Mouse (Mus musculus) intestine, embryonic 16.5 days (tissue): ENCODE results near the gene Gm3285. TPM values are rescaled to one million over a fixed set of nuclear protein-coding genes. Genes with fewer than 3 reads are reported as not detected.
A peak's percentile ranks its signal among the peaks of the same experiment; 100 is the strongest.

ENCODE experiments used
- ATAC-seq: fragments of 200-750 bp; cut with Nextera tagmentation; 2 replicates; pipeline ENCODE4 v1.8.0; 2017; ENCODE audit warnings: moderate TSS enrichment, moderate library complexity
- H3K27ac ChIP-seq: fragments of 300-500 bp; sonication (generic); 2 replicates; pipeline ENCODE4 v1.5.1; 2014; ENCODE audit warnings: mild to moderate bottlenecking, low read length
- H3K27me3 ChIP-seq: fragments of 300-500 bp; sonication (generic); replicated peaks from 2 replicates; pipeline ENCODE4 v1.6.1; 2014; ENCODE audit warnings: low read length, control low read depth, mixed read lengths; ENCODE audit not compliant: control insufficient read depth, insufficient read depth
- H3K36me3 ChIP-seq: fragments of 300-500 bp; sonication (generic); 2 replicates; pipeline ENCODE4 v1.6.1; 2014; ENCODE audit warnings: low read length, control low read depth; ENCODE audit not compliant: control insufficient read depth, insufficient read depth
- H3K4me1 ChIP-seq: fragments of 300-500 bp; sonication (generic); 2 replicates; pipeline ENCODE4 v1.6.1; 2014; ENCODE audit warnings: low read length, control low read depth, mixed read lengths; ENCODE audit not compliant: control insufficient read depth, insufficient read depth
- H3K4me2 ChIP-seq: fragments of 300-500 bp; sonication (generic); 2 replicates; pipeline ENCODE4 v1.6.1; 2014; ENCODE audit warnings: low read depth, low read length, control low read depth
- H3K4me3 ChIP-seq: fragments of 300-500 bp; sonication (generic); 2 replicates; pipeline ENCODE4 v1.5.1; 2014; ENCODE audit warnings: mild to moderate bottlenecking, low read length
- H3K9ac ChIP-seq: fragments of 300-500 bp; sonication (generic); 2 replicates; pipeline ENCODE4 v1.6.1; 2014; ENCODE audit warnings: low read depth, low read length
- H3K9me3 ChIP-seq: fragments of 300-500 bp; sonication (generic); 2 replicates; pipeline ENCODE4 v1.6.1; 2016; ENCODE audit warnings: low read length, control low read depth; ENCODE audit not compliant: control insufficient read depth
- WGBS: fragments of 180-500 bp; shearing (Covaris S2); extraction: QIAGEN DNeasy Blood & Tissue Kit; methylation state at CpG from one replicate; pipeline ENCODE4 v1.1.7; 2014; 5-methylcytosine and 5-hydroxymethylcytosine counted together
- polyA plus RNA-seq: library from polyadenylated mRNA; unstranded; fragments of >200 nt; fragmentation: Nextera tagmentation; extraction: Ambion mirVana; gene quantifications from 2 replicates; pipeline ENCODE4 v1.2.1, GENCODE M21; 2015

Gm3285 gene
- polyA plus RNA-seq, 1 experiment from 2014 or later, result not detected

DNA sequence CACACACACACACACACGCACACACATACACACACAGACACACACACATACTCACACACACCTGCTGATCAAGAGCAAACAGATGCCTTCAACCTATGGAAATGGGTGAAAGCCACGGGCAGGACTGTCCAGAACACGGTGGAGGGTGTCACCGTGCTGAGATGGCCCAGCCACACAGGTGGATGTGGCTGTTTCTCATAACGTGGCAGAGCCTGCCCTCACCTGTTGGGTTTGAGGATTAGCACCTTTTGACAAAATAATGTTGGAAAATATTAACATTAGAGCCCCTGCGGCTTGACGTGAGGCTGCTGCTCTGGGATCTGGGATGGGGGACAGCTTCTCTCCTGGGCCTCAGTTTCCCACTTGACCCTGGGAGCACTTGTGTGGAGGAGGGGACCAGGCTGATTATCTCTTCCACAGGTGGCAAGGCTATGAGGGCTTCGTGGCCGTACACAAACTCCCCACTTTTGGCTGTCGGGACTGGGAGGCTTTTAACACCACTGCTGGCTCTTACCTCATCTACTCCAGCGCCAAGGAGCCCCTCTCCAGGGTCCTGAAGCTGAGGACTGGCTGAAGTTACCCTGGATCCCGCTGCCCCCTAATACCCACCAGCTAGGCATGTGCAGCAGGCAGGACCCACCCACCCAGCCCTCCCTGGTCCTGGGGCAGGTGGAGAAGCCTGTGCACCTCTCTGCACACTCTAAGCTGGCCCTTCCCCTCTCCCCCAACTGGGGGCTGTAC lies 24.4 kb downstream of the Gm3285 start:
- Histone ChIP-seq H3K4me3 (no peak overlapping the region), H3K9ac (no peak overlapping the region), H3K36me3 (no peaks in the 10 kb centered on the region), H3K9me3 (no peaks in the 10 kb centered on the region), H3K27ac (no peak overlapping the region), H3K27me3 (no peaks in the 10 kb centered on the region), H3K4me2 (no peak overlapping the region), H3K4me1 (no peaks in the 10 kb centered on the region)
- 47% methylated on average over 12 of the region's 12 CpGs for WGBS
- no peak for ATAC-seq

DNA sequence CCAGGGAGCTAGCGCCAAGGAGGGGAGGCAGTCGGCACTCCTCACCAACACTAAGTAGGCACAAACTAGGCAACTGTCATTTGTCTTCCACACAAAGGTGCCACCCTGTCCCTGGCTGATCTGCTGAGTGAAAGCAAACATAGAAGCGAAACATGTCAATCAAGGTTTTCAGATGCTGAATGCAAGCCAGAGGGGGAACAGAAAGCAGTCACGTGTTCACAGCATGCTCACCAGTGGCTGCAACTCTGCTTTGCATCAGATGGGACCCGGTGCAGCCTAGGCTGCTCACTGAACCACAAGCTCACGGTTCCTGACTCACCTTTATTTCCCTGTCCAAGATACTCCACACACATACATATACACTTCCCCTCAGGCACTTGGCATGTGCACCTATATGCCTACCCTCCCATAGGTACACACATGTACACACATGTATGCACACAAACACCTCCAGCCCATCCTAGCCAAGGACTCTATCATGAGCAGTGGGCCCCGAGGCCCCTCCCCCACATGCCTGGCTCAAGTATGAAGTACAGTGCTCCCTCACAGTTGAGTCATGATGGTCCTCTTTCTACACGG lies 29.3 kb downstream of the Gm3285 start:
- no peak overlapping the region for H3K9ac ChIP-seq
- no peaks in the 10 kb centered on the region for H3K36me3 ChIP-seq
- no peaks in the 10 kb centered on the region for H3K9me3 ChIP-seq
- ATAC-seq, result no peak
- no peak overlapping the region for H3K27ac ChIP-seq
- 80% methylated on average over 8 of the region's 8 CpGs for WGBS
- H3K27me3 ChIP-seq, result no peaks in the 10 kb centered on the region
- no peaks in the 10 kb centered on the region for H3K4me1 ChIP-seq
- no peak overlapping the region for H3K4me3 ChIP-seq
- no peak overlapping the region for H3K4me2 ChIP-seq

DNA sequence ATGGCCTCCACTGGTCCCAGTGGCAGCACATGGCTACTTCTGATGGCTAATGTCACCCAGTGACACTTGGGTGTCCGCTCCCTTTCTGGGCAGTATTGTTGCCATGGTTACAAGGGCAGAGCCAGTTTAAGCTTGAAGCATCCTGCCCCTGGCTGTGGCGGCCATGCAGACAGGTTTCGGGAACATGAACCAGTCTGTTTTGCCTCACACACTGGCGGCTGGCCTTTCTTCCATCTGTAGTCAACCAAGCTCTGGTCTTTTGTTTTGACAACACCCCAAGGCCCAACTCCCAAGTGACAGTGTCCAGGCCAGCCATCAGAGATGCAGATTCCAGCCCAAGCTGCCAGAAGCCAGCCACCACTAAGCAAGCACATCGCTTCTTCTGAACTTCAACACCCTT lies 33.8 kb downstream of the Gm3285 start:
- Histone ChIP-seq H3K4me2 (no peak overlapping the region), H3K4me1 (no peaks in the 10 kb centered on the region), H3K4me3 (no peak overlapping the region), H3K9me3 (no peaks in the 10 kb centered on the region), H3K27ac (no peak overlapping the region), H3K9ac (no peak overlapping the region), H3K27me3 (no peaks in the 10 kb centered on the region), H3K36me3 (no peaks in the 10 kb centered on the region)
- no peak for ATAC-seq
- 47% methylated on average over 5 of the region's 5 CpGs for WGBS

DNA sequence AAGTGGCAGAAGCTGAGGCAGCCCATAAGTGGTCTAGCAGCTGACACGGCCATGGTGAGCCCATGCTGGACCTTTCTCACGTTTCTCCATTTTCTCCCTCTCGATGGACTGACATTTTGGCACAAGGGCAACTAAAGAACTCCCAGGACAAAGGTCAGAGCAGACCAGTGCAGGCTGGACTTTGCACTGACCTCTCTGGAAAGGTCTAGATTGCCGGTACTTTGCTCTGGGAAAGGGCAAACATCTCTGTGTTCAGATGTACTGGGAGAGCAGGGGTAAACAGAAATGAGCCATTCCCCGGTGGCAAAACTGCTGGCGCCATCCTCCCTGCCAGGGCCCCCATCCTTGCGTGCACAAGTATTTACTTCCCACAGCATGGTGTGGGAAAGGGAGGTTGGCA lies 38.4 kb downstream of the Gm3285 start:
- Histone ChIP-seq H3K36me3 (no peaks in the 10 kb centered on the region), H3K4me3 (no peak overlapping the region), H3K27ac (no peak overlapping the region), H3K27me3 (no peaks in the 10 kb centered on the region), H3K9me3 (no peaks in the 10 kb centered on the region), H3K9ac (no peak overlapping the region), H3K4me1 (peaks cover 6% of the 10 kb centered on the region; the same call in 1 of the 2 replicates), H3K4me2 (no peak overlapping the region)
- WGBS, result 67% methylated on average over 7 of the region's 7 CpGs
- ATAC-seq, result no peak

DNA sequence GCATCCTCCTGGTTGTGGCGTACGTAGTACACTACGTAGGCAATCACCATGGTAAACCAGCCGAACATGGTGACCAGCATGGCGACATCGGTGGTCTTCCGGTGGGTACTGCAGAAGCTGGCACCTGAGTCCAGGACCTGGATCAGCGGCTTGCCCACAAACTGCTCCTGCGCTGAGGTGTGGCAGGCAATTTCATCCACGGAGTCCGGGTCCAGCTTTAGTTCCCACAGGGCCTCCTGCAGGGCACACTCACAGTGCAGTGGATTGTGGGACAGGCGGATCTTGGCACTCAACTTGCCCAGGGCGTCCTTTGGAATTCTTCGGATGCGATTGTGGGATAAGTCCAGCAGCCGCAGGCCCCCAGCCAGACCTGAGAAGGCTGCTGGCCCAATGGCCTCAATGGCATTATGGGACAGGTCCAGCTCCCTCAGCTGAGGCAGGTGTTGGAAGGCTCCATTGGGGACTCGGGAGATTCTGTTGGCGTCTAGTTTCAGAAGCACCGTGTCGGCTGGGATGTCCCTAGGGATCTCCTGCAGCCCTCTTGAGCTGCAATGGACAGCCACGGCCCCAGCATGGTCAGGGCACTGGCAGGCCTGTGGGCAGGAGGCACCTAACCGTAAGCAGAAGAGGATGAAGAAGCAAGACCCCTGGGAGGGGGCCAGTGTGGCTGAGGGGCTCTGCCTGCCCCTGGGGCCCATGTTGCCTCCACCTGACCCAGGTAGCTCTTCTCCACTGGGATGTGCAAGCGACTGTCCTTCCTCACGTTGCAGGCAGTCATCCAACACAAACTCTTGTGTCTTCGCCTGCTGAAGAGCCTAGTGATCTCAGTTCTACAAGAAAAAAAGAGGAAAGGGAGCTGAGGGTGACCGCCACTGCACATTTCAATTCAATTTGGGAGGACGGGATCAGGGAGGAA lies 39.4 kb downstream of the Gm3285 start:
- peak overlapping the region; percentile 95; the same call in 1 of the 2 replicates for H3K4me2 ChIP-seq
- no peaks in the 10 kb centered on the region for H3K9me3 ChIP-seq
- 85% methylated on average over 27 of the region's 27 CpGs for WGBS
- no peak overlapping the region for H3K27ac ChIP-seq
- H3K4me1 ChIP-seq, result peaks cover 6% of the 10 kb centered on the region; the same call in 1 of the 2 replicates
- no peaks in the 10 kb centered on the region for H3K36me3 ChIP-seq
- 0 out of 2 replicates have a peak overlapping the region, but pooled peaks have one; percentile 73 for H3K9ac ChIP-seq
- peak overlapping the region; percentile 62 for H3K4me3 ChIP-seq
- ATAC-seq, result no peak
- no peaks in the 10 kb centered on the region for H3K27me3 ChIP-seq

DNA sequence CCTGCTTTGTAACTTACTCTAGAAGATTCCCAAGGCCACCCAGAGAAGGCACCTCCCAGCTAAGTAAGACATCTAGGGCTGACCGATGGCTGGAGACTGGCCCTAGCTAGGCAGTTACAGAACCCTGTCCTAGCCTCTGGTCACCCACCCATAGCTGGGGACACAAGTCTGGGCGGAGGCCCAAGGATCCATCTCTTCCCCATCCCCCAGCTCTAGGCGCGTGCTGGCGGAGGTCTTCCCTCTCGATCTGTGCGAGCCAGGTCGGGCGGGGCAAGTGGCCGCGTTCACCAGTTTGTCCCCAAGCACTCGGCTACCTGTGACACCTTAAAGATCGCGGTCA lies 40.1 kb downstream of the Gm3285 start:
- Histone ChIP-seq H3K4me3 (peak overlapping the region; percentile 62), H3K27me3 (no peaks in the 10 kb centered on the region), H3K4me1 (peaks cover 6% of the 10 kb centered on the region; the same call in 1 of the 2 replicates), H3K36me3 (no peaks in the 10 kb centered on the region), H3K9ac (peak overlapping the region; percentile 73), H3K4me2 (peak overlapping the region; percentile 95), H3K27ac (no peak overlapping the region), H3K9me3 (no peaks in the 10 kb centered on the region)
- 2% methylated on average over 14 of the region's 14 CpGs for WGBS
- ATAC-seq, result peak; percentile 37

DNA sequence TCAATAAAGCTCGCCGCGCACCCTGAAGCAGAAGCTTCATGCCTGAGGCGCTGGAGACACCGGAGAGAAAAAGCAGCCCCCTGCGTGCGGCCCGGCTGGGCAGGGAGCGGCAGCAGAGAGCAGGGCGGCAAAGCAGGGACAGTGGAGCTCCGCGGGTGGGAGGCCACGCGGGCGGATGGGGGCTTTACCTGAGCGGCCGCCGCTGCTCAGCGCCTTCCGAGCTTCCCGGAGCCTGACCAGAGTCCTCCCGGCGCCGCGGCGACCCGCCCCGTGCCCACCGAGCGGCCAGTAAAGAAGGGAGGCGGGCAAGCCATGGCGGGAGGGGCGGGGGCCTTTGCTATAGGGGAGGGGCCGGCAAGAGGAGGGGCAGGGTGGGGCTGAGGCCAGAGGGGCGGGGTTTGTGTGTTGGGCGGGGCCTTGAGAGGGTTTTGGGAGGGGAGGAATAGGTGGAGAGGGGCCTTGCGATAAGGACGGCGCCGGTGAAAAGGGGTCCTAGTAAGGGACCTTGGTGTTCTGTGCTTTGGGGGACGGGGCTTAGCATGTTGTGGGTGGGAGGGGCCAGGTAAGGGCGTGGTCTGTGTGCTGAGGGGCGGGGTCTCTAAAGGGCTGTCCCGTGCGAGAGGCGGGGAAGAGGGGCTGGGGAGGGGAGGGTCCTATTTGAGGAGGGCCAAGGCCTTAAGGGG lies 40.6 kb downstream of the Gm3285 start, which contains the start of gene Lrrc3:
Gene Lrrc3 (minus strand): TSS at position 326 of the 683 bp plus-strand sequence.
- no peak within 1 kb of the TSS for H3K27ac ChIP-seq
- H3K4me3 ChIP-seq, result peak within 1 kb of the TSS; percentile 62
- ATAC-seq, result peak; percentile 86

DNA sequence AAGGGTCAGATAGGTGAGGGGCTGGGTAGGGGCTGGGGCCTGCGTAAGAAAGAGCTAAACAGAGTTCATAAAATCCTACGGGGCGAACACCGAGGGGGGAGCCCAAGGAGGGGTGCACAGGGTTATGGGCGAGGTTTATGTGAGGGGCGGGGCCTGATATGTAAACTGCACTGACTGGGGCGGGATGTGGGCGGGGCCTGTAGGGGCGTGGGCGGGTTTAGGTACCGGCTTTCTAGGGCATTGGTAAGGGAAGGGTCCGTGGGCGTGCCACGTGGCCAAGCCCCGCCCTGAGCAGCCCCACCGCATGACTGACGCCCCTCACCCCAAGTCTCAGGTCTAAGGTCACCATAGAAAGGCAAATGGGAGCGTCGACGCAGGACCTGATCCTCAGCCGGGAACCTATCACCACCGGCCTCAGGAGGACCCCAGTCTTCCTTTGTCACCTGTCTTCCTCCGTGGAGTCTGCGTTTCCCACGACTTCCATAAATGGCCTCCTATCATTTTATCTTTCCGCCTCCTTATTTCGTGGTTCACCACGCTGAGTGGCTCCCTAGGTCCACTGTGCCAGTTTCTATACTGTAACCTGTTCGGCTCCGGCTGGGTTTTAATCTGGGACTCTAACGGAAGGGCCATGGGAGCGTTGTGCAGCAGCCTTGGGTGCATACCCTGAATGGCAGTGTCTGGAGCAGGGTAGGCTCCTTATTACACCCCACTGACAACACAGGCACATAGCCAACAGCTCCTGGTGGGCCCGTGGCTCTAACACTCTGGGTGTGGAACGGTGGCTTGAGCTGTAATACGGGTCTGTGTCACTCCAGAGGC lies 41.3 kb downstream of the Gm3285 start:
- H3K27ac ChIP-seq, result no peak overlapping the region
- H3K9me3 ChIP-seq, result no peaks in the 10 kb centered on the region
- H3K36me3 ChIP-seq, result no peaks in the 10 kb centered on the region
- no peaks in the 10 kb centered on the region for H3K27me3 ChIP-seq
- H3K9ac ChIP-seq, result peak overlapping the region; percentile 73; the same call in 1 of the 2 replicates
- WGBS, result 6% methylated on average over 35 of the region's 35 CpGs
- peak overlapping the region; percentile 62 for H3K4me3 ChIP-seq
- peak overlapping the region; percentile 95 for H3K4me2 ChIP-seq
- ATAC-seq, result peak; percentile 87
- H3K4me1 ChIP-seq, result peaks cover 6% of the 10 kb centered on the region; the same call in 1 of the 2 replicates

More for the DNA sequence above, 40.6 kb downstream of the Gm3285 start, which contains the start of gene Lrrc3:
- no peaks in the 10 kb centered on the region for H3K9me3 ChIP-seq
- H3K27me3 ChIP-seq, result no peaks in the 10 kb centered on the region
- no peaks in the 10 kb centered on the region for H3K36me3 ChIP-seq
- peak within 1 kb of the TSS; percentile 95 for H3K4me2 ChIP-seq
- H3K9ac ChIP-seq, result peak within 1 kb of the TSS; percentile 73
- H3K4me1 ChIP-seq, result peaks cover 6% of the 10 kb centered on the region; the same call in 1 of the 2 replicates
- under 1% methylated on average over 39 of the region's 46 CpGs for WGBS
